Mouse (Mus musculus) brain, embryonic 18.5 days (tissue): ENCODE results near the gene Gabpb1.

Experiments used
- DNase-seq: peaks from one replicate; pipeline ENCODE4 v3.0.0-alpha.2; 2012; ENCODE audit warnings: low read depth, low spot score

The Gabpb1 gene

DNA sequence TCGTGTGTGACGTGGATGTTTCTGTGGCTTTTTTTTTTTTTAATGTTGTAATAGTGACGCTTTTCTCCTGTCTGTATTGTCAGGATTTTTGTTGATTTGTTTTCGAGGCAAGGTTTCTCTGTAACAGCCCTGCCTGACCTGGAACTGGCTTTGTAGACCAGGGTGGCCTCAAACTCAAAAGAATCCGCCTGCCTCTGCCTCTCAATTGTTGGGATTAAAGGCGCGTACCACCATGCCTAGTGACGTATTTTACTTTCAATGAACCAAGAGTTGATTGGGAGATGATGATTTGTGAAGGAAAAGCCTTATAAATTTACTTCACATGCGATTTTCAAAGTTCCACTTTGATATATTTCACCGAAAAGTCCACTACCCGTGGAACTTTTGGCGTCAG, at the start of gene Gabpb1:
Gene Gabpb1, minus strand, starts transcription at position 216 of the 394 bp plus-strand sequence.
- peak; percentile 4 for DNase-seq

DNA sequence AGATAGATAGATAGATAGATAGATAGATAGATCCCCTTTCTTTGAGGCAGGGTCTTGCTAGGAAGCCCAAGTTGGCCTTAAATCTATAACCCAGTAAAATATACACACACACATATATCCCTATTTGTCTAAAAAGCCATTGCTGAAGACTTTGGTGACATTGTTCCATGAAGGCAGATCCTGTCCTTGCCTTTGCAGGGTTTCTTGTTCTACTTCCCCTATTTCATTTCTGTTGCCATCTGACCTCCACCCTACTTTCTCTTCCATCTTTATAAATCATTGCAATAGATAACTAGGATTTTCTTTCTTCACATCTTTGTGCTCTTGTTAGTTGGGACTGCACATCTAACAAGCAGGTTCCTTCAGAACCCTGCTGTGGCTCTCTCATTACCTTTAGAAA, 36.8 kb upstream of the Gabpb1 start:
- DNase-seq, result no peak

DNA sequence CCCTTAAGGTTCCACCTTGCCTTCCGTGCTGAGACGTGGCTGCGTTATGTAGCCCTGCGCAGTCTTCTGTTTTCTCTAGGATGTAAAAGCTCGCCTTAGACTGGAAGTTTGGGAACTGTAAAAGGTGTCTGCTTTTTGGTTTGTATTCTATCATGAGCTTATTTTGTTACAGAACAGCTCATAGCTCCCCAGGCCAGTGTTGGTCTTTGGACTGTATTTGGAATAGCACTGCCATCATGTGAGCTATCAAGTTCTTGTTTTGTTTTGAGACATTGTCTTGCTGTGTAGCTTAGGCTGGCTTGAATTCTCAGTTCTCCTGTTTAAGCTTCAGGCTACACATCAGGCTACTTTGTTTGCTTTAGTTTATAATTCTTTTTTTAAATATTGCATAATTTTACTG, 36.4 kb upstream of the Gabpb1 start:
- DNase-seq, result no peak

DNA sequence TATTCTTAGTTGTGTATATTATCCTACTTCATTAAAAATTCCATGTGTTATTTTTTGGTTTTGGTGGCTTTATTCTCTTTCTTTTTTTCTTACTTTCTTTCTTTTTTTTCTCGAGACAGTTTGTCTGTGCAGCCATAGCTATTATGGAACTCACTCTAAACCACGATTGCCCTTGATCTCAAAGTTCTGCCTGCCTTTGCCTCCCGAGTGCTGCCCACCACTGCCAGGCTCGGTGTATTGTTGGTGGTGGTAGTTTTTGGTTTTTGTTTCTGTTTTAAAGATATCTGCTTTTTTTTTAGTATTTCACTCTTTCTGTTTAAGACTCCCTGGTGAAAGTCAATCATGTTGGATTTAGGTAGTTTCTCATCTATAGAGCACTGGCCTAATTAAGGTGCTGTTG, 32.2 kb upstream of the Gabpb1 start:
- no peak for DNase-seq

DNA sequence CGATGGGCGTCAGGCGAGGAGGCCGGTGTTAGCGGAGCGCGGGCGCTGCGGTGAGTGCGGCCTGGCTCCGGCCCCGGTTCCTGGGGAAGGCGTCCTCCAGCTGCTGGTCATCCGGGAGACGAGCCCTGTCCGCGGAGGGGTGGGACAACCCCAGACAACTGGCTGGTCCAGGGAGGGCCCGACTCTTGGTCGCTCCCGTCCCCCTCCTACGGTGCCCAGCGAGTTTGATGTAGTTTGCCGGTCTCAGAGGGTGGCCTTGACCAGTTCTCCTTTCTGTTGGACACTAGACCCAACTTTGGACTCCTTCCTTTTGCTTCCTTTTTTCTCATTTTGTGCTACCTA, 31.3 kb upstream of the Gabpb1 start:
- DNase-seq, result no peak

DNA sequence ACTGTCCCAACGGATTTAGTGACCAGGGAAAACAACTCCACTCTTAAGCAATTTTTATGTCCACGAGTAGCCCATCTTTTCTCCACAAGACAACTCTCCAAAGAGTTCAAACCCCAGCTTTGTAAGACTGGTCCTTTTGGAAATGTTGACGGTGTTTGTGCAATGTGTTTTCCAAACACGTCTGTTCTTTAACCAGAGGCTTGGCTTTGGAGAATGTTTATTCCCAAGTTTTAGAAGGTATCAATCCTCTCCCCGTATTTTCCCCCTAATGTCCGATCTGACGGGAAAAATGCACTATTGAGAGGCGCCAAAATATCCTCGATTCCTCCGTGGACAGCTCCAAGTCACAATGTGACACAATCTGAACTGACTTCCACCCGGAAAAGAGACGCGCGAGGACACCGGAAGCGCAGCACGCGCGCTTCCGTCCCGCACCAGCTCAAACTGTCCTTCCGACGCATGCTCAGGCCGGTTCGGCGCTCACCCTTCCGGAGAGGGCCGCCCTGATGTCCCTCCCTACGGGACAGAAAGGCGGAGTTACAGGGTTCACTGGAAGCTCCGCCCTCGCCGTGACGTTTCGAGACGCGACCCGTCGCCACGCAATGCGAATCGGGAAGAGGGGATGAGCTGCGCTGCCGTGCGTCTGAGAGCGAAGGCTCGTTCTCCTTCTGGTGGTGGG, 30.8 kb upstream of the Gabpb1 start, which contains the start of gene Usp8:
Gene Usp8, plus strand, starts transcription at position 570 of the 679 bp plus-strand sequence.
- DNase-seq, result peak; percentile 96

DNA sequence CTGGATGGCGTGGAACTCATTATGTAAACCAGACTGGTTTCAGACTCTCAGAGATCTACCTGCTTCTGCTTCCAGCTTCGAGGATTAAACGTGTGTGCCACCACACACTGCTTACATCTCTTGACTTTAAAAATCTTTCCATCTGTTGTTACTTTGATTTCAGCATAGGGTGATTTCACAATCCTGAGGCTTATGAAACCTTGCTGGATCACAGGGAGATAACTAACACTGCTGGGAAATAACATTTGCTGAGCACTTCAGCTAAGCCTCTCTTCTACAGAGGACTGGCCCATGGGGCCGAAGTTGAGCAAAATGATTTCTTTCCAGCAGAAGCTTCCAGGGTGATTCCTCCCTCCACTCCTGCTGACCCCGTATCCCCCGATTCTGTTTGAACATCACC, 19.1 kb upstream of the Gabpb1 start:
- DNase-seq, result no peak

DNA sequence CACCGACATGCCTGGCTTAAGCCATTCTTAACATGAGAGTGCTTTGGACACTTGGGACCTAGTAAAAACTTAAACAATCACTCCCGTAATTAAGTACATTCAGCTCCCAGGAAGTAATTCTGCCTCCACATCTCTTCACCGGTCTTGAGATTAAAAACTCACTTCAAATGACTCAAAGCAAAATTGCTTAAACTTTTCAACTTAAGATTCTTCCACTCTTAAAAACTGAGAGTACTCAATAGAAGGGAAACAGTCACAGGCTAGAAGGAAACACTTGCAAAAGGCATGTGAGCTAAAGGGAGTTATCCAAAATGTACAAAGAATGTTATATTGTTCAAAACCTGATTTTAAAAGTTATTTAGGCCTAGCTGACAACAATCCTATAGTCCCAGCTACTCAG, 15.2 kb upstream of the Gabpb1 start:
- DNase-seq, result no peak

DNA sequence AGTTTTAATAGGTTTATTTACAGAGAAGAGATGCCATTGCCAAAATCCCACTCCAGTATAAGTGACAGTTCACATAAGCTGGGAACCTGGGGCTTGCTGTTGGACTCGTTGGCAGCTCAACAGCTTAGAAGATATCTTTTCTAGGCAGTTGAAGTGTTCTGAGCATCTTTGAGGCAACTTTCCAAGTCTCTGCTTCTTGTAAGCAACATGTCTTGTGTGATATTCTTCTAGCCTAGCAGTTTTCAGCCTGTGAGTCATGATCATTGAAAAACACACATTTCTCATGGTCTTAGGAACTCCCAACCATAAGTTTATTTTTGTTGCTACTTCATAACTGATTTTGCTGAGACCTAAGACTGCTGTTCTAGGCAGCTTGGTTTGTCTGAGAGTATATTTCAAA, 6.8 kb upstream of the Gabpb1 start:
- DNase-seq, result no peak

DNA sequence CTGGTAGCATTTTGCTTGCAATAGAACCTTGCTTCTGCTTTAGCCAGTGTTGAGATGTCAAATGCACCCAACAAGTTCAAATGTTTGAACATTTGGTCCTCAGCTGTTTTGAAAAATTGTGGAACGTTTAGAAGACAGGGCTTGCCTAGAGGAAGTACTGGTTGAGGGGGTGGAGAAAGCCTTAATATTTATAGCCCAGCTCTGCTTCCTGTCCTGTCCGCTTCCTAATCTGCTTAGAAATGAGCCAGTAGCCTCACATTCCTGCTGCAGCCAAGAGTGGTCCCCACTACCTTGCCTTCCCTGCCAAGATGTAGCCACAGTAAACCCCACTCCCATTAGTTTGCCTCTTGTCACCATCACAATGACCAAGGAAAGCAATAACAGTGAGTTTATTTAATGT, 6.2 kb upstream of the Gabpb1 start:
- DNase-seq, result no peak

DNA sequence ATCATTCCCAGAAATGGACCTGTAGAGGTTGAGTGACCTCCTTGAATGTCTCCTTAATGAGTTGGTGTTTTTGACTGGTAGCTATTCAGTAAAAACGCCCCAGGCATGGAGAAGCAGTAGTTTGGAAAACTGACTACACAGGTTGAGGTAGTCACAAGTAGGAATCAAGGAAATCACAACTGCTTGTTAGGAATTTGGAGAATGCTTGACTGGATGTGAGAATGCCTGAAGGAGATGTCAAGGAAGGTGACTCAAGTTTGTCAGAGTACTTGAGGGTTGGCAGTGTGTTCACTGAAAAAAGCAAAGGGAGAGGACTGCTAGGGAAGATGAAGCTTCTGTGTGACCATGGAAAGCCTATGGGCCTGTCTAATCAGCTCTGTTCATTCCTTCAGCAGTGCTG, 1.2 kb upstream of the Gabpb1 start:
- no peak for DNase-seq

DNA sequence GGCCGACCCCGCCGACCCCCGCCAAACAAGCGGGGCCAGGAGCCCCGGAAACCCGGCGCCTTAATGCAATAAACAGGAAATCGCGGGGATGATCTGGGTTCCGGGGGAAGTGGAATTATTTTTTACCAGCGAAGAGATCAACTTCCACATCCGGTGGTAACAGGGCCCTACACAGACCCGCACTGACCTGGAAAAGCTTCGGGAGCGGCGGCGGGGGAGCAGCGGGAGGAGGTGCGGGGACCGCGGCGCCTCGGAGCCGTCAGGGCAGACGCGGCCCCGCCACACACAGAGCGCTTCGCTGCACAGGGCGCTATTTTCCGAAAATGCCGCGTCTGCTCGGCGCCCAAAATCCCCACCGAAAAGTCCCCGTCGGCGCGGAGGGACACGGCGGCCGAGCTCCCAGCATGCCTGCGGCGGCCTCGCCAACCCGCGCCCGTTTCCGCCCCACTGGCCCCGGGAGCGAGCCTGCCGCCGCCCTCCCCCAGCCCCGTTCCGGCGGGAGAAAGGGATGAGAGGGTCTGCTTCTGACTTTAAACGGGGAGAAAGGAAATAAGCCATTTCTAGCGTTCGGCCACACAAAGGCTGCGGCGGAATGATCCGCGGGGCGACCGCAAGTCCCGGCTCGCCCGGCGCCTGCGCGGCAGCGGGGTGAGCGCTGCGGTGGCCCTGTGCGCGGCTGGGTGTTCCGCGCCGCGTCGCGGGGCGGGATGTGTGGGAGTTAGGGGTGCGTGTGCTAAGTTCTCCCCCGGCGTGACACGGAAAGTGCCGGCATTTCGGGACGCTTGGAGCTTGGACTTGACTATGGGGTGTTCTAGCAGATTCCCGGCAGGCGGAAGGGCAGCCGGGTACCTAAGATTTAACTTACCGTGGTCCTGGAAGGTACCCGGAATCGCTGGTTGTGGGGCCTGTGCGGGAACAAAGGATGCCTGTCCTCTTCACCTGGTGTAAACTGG, 692 bp downstream of the Gabpb1 start:
- peak; percentile 81 for DNase-seq

DNA sequence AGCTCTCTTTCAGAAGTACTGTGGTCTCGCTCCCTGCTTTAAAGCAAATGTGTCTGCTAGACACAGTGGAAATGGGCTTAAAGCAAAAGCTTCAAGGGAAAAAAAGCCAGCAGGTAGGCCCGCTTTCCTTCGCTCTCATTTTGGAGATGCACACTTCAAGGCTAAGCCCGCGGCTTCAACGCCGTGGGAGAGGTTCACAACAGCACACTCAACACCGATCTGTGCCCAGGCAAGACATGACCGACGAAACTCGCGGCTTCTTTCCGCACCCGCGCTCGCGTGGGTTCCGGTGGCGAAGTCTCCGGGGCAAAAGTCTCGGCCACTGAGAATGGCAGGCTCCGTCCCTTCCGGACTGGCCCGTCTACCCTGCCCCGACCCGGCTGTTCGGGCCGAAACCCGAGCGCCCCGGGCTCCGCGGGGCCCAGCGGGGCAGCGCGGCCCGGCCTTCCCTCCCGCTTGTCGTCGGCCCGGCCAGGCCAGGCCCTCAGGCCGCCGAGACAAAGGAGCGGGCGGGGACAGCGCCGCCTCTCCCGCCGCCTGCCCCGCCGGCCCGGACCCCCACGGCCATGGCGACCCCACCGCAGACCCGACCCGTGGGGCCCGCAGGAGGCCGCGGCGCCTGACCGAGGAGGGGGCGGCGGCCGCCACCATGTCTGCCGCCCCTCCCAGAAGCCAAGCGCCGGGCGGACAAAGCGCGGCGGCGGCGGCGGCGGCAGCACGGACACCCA, 1.5 kb downstream of the Gabpb1 start:
- peak; percentile 2 for DNase-seq

DNA sequence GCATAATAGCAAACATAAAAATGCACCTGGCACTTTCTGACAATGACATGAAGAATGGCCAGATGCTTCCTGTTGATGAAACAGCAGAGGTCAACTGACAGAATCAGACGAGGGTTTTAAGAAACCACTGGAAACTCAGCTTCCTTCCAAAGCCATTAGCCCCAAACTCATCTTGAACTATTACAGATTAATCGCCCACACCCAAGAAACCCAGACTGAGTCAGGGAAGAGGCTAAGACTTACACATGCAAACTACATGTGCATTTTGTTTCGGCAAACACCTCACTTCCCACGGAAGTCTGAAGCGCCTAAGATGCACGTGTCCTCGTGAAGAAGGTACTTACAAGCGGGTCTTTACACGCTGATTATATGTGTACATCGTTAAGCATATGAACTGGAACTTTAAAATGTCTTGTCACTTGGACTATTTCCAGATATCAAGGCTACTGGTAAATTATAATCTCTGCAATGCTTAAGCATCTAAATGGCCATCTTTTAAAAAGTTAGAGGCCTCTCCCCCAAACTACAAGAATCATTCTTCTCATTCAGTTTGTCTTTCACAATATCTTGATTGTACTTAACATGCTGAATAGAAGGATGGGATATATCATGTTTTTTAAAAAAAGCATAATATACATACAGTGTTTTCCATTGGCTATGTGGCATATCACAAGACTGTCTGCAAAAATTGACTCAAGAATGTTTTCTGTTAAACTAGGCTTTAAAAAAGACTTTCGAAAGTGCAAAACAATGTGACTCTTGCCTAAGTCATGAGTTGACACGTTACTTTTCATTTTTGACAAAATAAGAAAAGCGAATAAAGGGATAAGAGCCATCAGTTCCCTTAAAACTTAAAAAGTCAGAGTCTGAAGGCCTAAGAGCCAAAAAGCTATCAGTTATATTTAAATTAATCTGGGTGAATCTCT, 2.6 kb downstream of the Gabpb1 start:
- no peak for DNase-seq

DNA sequence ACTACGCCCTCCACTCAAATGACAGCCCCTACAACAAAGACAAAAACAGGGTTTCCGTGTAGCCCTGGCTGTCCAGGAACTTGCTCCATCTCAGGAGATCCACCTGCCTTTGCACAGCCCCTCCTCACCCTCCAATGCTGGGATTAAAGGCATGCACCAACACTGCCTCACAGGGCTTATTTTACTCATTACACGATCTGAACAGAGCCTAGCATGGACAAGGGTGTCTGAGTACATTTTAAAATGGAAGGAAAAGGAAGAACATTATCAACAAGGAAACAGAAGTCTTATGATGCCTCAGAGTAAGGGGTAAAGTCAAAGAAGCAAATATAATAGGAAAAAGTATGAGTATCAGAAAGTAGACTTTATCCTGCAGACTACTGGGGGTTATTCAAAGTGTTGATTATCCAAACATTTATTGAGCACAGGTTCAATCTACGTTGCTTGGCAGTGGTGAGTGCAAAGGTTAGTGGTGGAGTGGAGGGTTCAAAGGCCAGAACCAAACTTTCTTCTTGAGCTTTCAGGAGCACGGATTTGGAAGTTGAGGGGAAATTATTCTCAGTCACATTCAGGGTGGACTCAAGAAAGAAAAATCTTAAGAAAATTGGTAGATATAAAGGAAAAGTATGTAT, 7.4 kb downstream of the Gabpb1 start:
- DNase-seq, result no peak

DNA sequence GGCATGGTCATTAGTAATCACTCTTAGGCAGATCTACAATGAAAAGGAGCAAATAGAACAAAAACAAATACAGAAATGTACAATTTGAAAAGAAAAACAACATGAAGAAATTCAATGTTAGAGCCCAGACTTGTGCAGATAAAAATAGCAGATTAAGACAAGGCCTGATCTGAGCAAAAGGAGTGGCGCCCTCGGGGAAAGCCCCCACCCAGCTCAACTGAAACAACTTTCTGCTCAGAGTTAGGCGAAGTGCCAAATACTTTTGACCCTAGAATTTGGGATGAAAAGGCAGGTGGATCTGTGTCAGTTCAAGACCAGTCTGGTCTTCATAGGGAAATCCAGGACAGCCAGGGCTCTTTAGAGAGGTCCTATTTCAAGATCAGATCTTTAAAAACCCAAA, 10.2 kb downstream of the Gabpb1 start:
- DNase-seq, result no peak

DNA sequence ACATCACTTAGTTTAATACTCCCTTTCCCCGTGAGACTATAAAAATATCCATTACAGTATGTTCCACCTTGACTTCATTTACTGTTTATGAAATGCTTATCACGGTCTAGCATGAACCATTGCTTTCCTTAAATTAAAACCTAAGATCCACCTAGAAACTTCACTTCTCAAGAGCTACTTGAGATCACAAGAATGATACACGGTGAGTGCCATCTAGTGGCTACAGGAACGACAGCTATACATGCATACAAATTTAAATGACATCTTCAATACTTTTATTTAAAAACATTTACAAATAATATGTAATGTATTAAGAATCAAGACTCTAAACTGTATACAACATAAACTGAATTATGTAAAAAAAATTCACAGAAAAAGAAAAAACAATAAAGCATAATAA, 12.7 kb downstream of the Gabpb1 start:
- peak; percentile 10 for DNase-seq

DNA sequence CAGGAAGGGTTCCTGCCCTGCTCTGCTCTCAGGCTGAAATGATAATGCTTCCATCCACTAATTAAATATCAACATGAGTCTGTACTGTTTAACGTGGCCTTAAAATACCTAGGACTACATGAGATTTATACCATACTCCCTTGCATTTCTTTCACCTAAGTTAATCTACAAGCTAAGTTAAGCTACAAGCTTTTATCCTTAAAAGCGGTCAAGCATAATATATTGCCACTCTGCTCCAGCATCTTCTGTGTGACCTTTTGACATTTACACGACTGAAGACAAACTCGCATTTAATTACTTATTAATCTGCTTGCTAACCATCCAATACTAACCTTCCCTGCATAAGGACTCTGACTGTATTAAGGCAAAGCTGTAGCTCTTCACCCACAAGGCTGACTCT, 23.2 kb downstream of the Gabpb1 start:
- DNase-seq, result no peak

DNA sequence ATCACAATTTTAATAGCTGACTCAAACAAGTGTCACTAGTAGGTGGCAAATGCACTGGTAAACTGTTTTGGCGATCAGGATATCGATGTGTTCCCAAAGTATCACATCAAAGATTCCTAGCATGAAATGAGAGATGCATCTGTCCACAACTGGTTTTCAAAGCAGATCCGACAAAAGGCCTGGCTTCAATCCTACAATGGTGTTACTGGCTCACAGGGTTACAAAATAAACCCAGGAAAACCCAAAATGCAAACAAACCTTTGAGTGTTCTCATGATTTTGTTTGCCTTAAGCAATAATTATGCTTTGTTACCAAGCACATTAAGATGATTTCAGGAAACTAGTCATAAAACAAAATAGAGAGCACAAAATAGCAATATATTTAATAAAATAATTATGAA, 28.4 kb downstream of the Gabpb1 start:
- DNase-seq, result no peak

DNA sequence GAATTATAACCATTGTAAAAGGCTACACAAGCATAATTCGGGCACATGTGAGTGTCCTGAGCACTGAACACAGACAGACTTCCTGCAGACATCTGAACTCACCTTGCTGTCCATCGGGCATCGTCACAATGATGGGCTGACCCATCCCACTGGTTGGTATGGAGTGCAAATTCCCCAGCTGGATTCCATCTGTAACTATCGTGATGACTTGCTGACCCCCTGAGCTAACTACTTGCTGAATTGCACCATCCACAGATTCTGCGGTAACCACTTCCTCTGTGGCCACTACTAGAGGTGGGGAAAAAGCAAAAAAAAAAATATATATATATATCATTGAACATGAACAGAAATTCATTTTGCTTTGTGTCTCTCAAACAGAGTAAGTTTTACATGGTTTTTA, 29.7 kb downstream of the Gabpb1 start:
- no peak for DNase-seq

DNA sequence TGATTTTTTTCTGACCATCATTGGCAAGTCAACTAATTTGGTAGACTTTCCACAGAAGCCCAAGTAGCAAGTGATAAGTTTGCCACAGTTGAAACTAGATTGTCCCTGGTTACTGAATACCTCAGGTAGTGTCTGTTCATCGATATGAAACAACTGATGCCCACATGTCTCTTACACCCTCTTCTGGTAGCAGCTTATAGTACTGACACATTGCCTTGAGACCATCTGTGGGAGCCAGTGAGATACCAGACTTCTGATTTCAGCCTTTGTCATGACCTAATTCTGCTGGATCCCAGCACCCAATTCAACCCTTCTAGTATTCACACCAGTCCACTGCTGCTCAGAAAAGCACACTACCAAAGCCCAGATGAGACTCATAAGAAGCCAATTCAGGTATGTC, 31.4 kb downstream of the Gabpb1 start:
- DNase-seq, result no peak
